Comparison of ENCODE assay signal across 8 mouse cellular contexts in the genomic region with DNA sequence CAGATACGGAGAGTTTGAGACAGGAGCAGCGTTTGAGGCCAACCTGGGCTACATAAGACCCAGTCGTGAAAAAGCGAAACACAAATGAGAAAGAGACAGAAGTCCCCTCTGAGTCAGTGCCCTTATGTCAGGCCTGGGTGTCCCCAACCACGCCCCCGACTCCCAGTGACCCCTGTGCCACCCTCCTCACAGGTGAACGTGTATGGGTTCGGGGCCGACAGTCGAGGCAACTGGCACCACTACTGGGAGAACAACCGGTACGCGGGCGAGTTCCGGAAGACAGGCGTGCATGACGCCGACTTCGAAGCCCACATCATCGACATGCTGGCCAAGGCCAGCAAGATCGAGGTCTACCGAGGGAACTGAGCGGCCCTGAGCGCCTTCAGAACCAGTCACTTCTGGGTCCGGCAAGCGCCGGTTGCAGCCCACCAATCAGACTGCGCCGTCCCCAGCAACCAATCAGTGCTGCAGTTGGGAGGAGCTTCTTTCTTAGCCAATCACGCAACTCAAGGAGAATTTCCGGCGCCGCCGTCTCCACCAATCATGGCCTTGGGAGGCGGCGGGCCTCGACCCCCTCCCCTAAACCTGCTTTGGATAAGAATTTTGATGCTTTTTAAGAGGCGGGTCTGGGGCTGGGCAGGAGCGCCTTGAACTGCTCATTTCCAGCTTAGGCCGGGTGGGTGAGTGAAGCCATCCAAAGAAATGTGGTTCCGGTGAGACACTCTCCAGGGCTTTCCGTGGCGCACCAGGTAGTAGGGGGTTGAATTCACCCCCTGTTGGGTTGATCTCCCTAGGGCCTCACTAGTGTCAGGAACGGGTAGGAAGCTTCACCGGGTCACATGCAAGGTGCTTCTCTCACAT. TPM values are rescaled to one million over a fixed set of nuclear protein-coding genes. Genes with fewer than 3 reads are reported as not detected.
DNase-seq lines count a peak whose midpoint lies in the region; ATAC-seq lines count a peak whose summit lies in the region.

No protein-coding gene starts in this region.

- peaks cover 23% of the 10 kb centered on the region for H3K4me1 ChIP-seq in erythroblast, embryonic 14.5 days (ENCODE audit: control insufficient read depth)
- H3K4me1 ChIP-seq in heart, embryonic 10.5 days: peaks cover 25% of the 10 kb centered on the region
- H3K4me1 ChIP-seq in limb, embryonic 12.5 days (replicated peaks): 0 out of 2 replicates have a peak, but pooled peaks cover 6% of the 10 kb centered on the region
- peaks cover 10% of the 10 kb centered on the region for H3K4me1 ChIP-seq in midbrain, embryonic 13.5 days (replicated peaks)

- ATAC-seq in limb, embryonic 12.5 days (ENCODE audit: insufficient number of reproducible peaks, insufficient read depth, low FRiP score, low TSS enrichment, low read depth): peak; percentile 96
- peak; percentile 99 for ATAC-seq in midbrain, embryonic 13.5 days

- peak; percentile 91 for DNase-seq in brain, embryonic 18.5 days (ENCODE audit: low read depth, low spot score)
- DNase-seq in heart, embryonic 10.5 days (ENCODE audit: low spot score): peak; percentile 96
- peak; percentile 93 for DNase-seq in kidney, adult 9 months
- DNase-seq in skeletal muscle tissue, adult 2 months (ENCODE audit: low read depth, low spot score): peak; percentile 85
- peak; percentile 94 for DNase-seq in yolk sac, embryonic 10.5 days (ENCODE audit: low spot score)

- peaks cover 100% of the 10 kb centered on the region for H3K36me3 ChIP-seq in erythroblast, embryonic 14.5 days (ENCODE audit: control insufficient read depth)
- H3K36me3 ChIP-seq in heart, embryonic 10.5 days: peaks cover 71% of the 10 kb centered on the region
- H3K36me3 ChIP-seq in limb, embryonic 12.5 days: peaks cover 70% of the 10 kb centered on the region
- H3K36me3 ChIP-seq in midbrain, embryonic 13.5 days: peaks cover 44% of the 10 kb centered on the region

- WGBS in heart, embryonic 10.5 days: 6% methylated on average over 45 of the region's 45 CpGs
- 7% methylated on average over 45 of the region's 45 CpGs for WGBS in limb, embryonic 12.5 days
- 5% methylated on average over 45 of the region's 45 CpGs for WGBS in midbrain, embryonic 13.5 days

- H3K9me3 ChIP-seq in erythroblast, embryonic 14.5 days (ENCODE audit: control insufficient read depth, low read length): no peaks in the 10 kb centered on the region
- no peaks in the 10 kb centered on the region for H3K9me3 ChIP-seq in heart, embryonic 10.5 days
- no peaks in the 10 kb centered on the region for H3K9me3 ChIP-seq in limb, embryonic 12.5 days
- no peaks in the 10 kb centered on the region for H3K9me3 ChIP-seq in midbrain, embryonic 13.5 days

- peak overlapping the region; percentile 60 for H3K9ac ChIP-seq in limb, embryonic 12.5 days (replicated peaks)
- H3K9ac ChIP-seq in midbrain, embryonic 13.5 days (replicated peaks): peak overlapping the region; percentile 71

- peak overlapping the region; percentile 88 for H3K27ac ChIP-seq in heart, embryonic 10.5 days
- peak overlapping the region; percentile 50; the same call in 1 of the 2 replicates for H3K27ac ChIP-seq in limb, embryonic 12.5 days
- peak overlapping the region; percentile 56; the same call in 1 of the 2 replicates for H3K27ac ChIP-seq in midbrain, embryonic 13.5 days

- peak overlapping the region; percentile 66 for H3K4me3 ChIP-seq in erythroblast, embryonic 14.5 days (replicated peaks)
- peak overlapping the region; percentile 63 for H3K4me3 ChIP-seq in heart, embryonic 10.5 days
- peak overlapping the region; percentile 48 for H3K4me3 ChIP-seq in limb, embryonic 12.5 days (replicated peaks)
- H3K4me3 ChIP-seq in midbrain, embryonic 13.5 days (replicated peaks): peak overlapping the region; percentile 58

- peak overlapping the region; percentile 74 for H3K4me2 ChIP-seq in limb, embryonic 12.5 days
- peak overlapping the region; percentile 79 for H3K4me2 ChIP-seq in midbrain, embryonic 13.5 days (replicated peaks)

- no peaks in the 10 kb centered on the region for H3K27me3 ChIP-seq in erythroblast, embryonic 14.5 days (ENCODE audit: control insufficient read depth)
- no peaks in the 10 kb centered on the region for H3K27me3 ChIP-seq in heart, embryonic 10.5 days (ENCODE audit: insufficient read depth, poor library complexity, severe bottlenecking)
- H3K27me3 ChIP-seq in limb, embryonic 12.5 days: no peaks in the 10 kb centered on the region
- no peaks in the 10 kb centered on the region for H3K27me3 ChIP-seq in midbrain, embryonic 13.5 days

RNA-seq across cellular contexts. Expression of a gene that starts 27.5 kb away (rescaled TPM):
- polyA plus RNA-seq in erythroblast, embryonic 14.5 days (2012): 4.4 and 5.7 TPM in 2 replicates
- 18.8 and 23.5 TPM in 2 replicates for polyA plus RNA-seq in heart, embryonic 10.5 days (2016; fragmentation: Nextera tagmentation; extraction: Ambion mirVana)
- polyA plus RNA-seq in limb, embryonic 12.5 days (2016; fragmentation: Nextera tagmentation; extraction: Ambion mirVana): 14.5 and 17.3 TPM in 2 replicates
- 13.5 and 14.4 TPM in 2 replicates for polyA plus RNA-seq in midbrain, embryonic 13.5 days (2015; fragmentation: Nextera tagmentation; extraction: Ambion mirVana)

RNA-seq across cellular contexts. Expression of a gene that starts 50.4 kb away (rescaled TPM):
- 8.8 and 11.7 TPM in 2 replicates for polyA plus RNA-seq in erythroblast, embryonic 14.5 days (2012)
- polyA plus RNA-seq in heart, embryonic 10.5 days (2016; fragmentation: Nextera tagmentation; extraction: Ambion mirVana): 23.2 and 30.2 TPM in 2 replicates
- polyA plus RNA-seq in limb, embryonic 12.5 days (2016; fragmentation: Nextera tagmentation; extraction: Ambion mirVana): 41.6 and 44.2 TPM in 2 replicates
- polyA plus RNA-seq in midbrain, embryonic 13.5 days (2015; fragmentation: Nextera tagmentation; extraction: Ambion mirVana): 20.8 and 22.9 TPM in 2 replicates

Comparison
In these comparisons a context has a peak if more than half of its experiments do, and no peak if none do; other contexts are left out.
1. Peak in every context shown above with its lines: DNase-seq, ATAC-seq, H3K4me3 ChIP-seq and H3K27ac ChIP-seq.